Mouse (Mus musculus) MEL (cell line): ENCODE measurements at regions not wholly inside any gene's neighbourhood (a gene's known extent, or its start where the extent isn't known, plus 50 kb on each side); places are given as distances from the start of the nearest gene placed in this dataset.

Experiments
- DNase-seq: peaks from one replicate; pipeline ENCODE4 v3.0.0; 2011; ENCODE audit warnings: low read depth, low spot score
- H3K27ac ChIP-seq: 2 replicates; pipeline ENCODE4 v1.5.1; 2012; ENCODE audit warnings: low read depth, mild to moderate bottlenecking, control low read depth, low read length, moderate library complexity; ENCODE audit not compliant: control insufficient read depth
- H3K27me3 ChIP-seq, 2 experiments: fragments of 150-350 bp in 1 of 2; sonication (generic) in 1 of 2; 2 replicates each; pipeline ENCODE4 v1.6.1; 2012; ENCODE audit warnings: low read length in 2 of 2, mild to moderate bottlenecking in 2 of 2, improper control_type of control experiment in 1 of 2, moderate library complexity in 1 of 2; ENCODE audit not compliant: insufficient read depth in 2 of 2, control insufficient read depth in 1 of 2
- H3K36me3 ChIP-seq, 2 experiments: 2 replicates each; pipeline ENCODE4 v1.6.1; 2012 to 2014; ENCODE audit warnings: low read length in 2 of 2, improper control_type of control experiment in 1 of 2, inconsistent platforms in 1 of 2, mild to moderate bottlenecking in 1 of 2; ENCODE audit not compliant: insufficient read depth in 2 of 2, control insufficient read depth in 1 of 2
- H3K4me1 ChIP-seq, 2 experiments: fragments of 150-350 bp in 1 of 2; sonication (generic) in 1 of 2; 2 replicates each; pipeline ENCODE4 v1.6.1; 2012; ENCODE audit warnings: low read length in 2 of 2, improper control_type of control experiment in 1 of 2, mild to moderate bottlenecking in 1 of 2; ENCODE audit not compliant: insufficient read depth in 2 of 2, control insufficient read depth in 1 of 2
- H3K4me3 ChIP-seq, 2 experiments: fragments of 150-350 bp in 1 of 2; sonication (generic) in 1 of 2; 2 replicates each; pipeline ENCODE4 v1.5.1; 2012; ENCODE audit warnings: low read depth in 2 of 2, low read length in 2 of 2, mild to moderate bottlenecking in 2 of 2, moderate library complexity in 2 of 2, control low read depth in 1 of 2, improper control_type of control experiment in 1 of 2; ENCODE audit not compliant: control insufficient read depth in 1 of 2, insufficient read depth in 1 of 2
- H3K79me2 ChIP-seq: 2 replicates; pipeline ENCODE4 v1.6.1; 2012; ENCODE audit warnings: mild to moderate bottlenecking, low read length, moderate library complexity; ENCODE audit not compliant: control insufficient read depth, poor library complexity, insufficient read depth
- H3K9ac ChIP-seq: 2 replicates; pipeline ENCODE4 v1.6.1; 2012; ENCODE audit warnings: low read depth, mild to moderate bottlenecking, control low read depth, low read length, moderate library complexity; ENCODE audit not compliant: control insufficient read depth, poor library complexity, severe bottlenecking
- H3K9me3 ChIP-seq: fragments of 150-350 bp; sonication (generic); replicated peaks from 2 replicates; pipeline ENCODE4 v1.6.1; 2012; ENCODE audit warnings: mild to moderate bottlenecking, low read length, improper control_type of control experiment, moderate library complexity; ENCODE audit not compliant: insufficient read depth
- BHLHE40 ChIP-seq: IDR thresholded peaks from 2 replicates; pipeline ENCODE4 v1.6.1; 2012; ENCODE audit warnings: low read depth, mild to moderate bottlenecking, inconsistent platforms, low read length, improper control_type of control experiment, borderline replicate concordance
- CHD1 ChIP-seq: IDR thresholded peaks from 2 replicates; pipeline ENCODE4 v1.6.1; 2012; ENCODE audit warnings: low read depth, mild to moderate bottlenecking, inconsistent platforms, low read length, improper control_type of control experiment
- CTCF ChIP-seq, 3 experiments: IDR thresholded peaks in 2 of 3; conservative IDR thresholded peaks in 1 of 3; 2 replicates each; pipeline ENCODE4 v1.5.1; 2011 to 2012; ENCODE audit warnings: low read length in 3 of 3, low read depth in 2 of 3, mild to moderate bottlenecking in 2 of 3, improper control_type of control experiment in 1 of 3, inconsistent platforms in 1 of 3, mixed read lengths in 1 of 3, moderate library complexity in 1 of 3; ENCODE audit not compliant: control insufficient read depth in 1 of 3, insufficient read depth in 1 of 3, poor library complexity in 1 of 3, severe bottlenecking in 1 of 3
- EP300 ChIP-seq, 2 experiments: IDR thresholded peaks; 2 replicates each; pipeline ENCODE4 v1.6.1; 2011; ENCODE audit warnings: improper control_type of control experiment in 2 of 2, low read length in 2 of 2, low read depth in 1 of 2, mild to moderate bottlenecking in 1 of 2
- ETS1 ChIP-seq: IDR thresholded peaks from 2 replicates; pipeline ENCODE4 v1.6.1; 2012; ENCODE audit warnings: low read depth, mild to moderate bottlenecking, inconsistent platforms, low read length, improper control_type of control experiment, moderate library complexity
- GABPA ChIP-seq: IDR thresholded peaks from 2 replicates; pipeline ENCODE4 v1.6.1; 2012; ENCODE audit warnings: low read depth, mild to moderate bottlenecking, inconsistent platforms, low read length, improper control_type of control experiment, moderate library complexity
- MAFK ChIP-seq: IDR thresholded peaks from 2 replicates; pipeline ENCODE4 v1.6.1; 2011; ENCODE audit warnings: low read depth, mild to moderate bottlenecking, low read length, improper control_type of control experiment, borderline replicate concordance
- MAX ChIP-seq: IDR thresholded peaks from 2 replicates; pipeline ENCODE4 v1.6.1; 2011; ENCODE audit warnings: low read length, improper control_type of control experiment
- MEF2A ChIP-seq: IDR thresholded peaks from 2 replicates; pipeline ENCODE4 v1.6.1; 2014; ENCODE audit warnings: low read depth, mild to moderate bottlenecking, inconsistent platforms, low read length, improper control_type of control experiment; ENCODE audit not compliant: poor library complexity, insufficient replicate concordance, severe bottlenecking; ENCODE audit errors: extremely low read depth
- MXI1 ChIP-seq: IDR thresholded peaks from 2 replicates; pipeline ENCODE4 v1.6.1; 2011; ENCODE audit warnings: mild to moderate bottlenecking, low read depth, low read length, improper control_type of control experiment
- MYB ChIP-seq: IDR thresholded peaks from 2 replicates; pipeline ENCODE4 v1.6.1; 2011; ENCODE audit warnings: mild to moderate bottlenecking, low read depth, low read length, improper control_type of control experiment
- NELFE ChIP-seq: IDR thresholded peaks from 2 replicates; pipeline ENCODE4 v1.6.1; 2011; ENCODE audit warnings: low read depth, low read length, improper control_type of control experiment
- RAD21 ChIP-seq: IDR thresholded peaks from 2 replicates; pipeline ENCODE4 v1.6.1; 2011; ENCODE audit warnings: mild to moderate bottlenecking, low read depth, low read length, improper control_type of control experiment
- RCOR1 ChIP-seq: IDR thresholded peaks from 2 replicates; pipeline ENCODE4 v1.6.1; 2012; ENCODE audit warnings: low read depth, mild to moderate bottlenecking, inconsistent platforms, low read length, improper control_type of control experiment
- SIN3A ChIP-seq: IDR thresholded peaks from 2 replicates; pipeline ENCODE4 v1.6.1; 2012; ENCODE audit warnings: low read length, improper control_type of control experiment, inconsistent platforms
- TAL1 ChIP-seq: IDR thresholded peaks from 2 replicates; pipeline ENCODE4 v1.6.1; 2012; ENCODE audit warnings: mild to moderate bottlenecking, inconsistent platforms, low read length, moderate library complexity, mixed read lengths
- TBP ChIP-seq: IDR thresholded peaks from 2 replicates; pipeline ENCODE4 v1.8.0; 2011; ENCODE audit warnings: low read depth, low read length, improper control_type of control experiment
- USF1 ChIP-seq: IDR thresholded peaks from 2 replicates; pipeline ENCODE4 v1.6.1; 2014; ENCODE audit warnings: low read depth, mild to moderate bottlenecking, inconsistent platforms, low read length, improper control_type of control experiment, moderate library complexity
- USF2 ChIP-seq, 2 experiments: IDR thresholded peaks; 2 replicates each; pipeline ENCODE4 v1.6.1; 2011 to 2012; ENCODE audit warnings: improper control_type of control experiment in 2 of 2, low read length in 2 of 2, borderline replicate concordance in 1 of 2, inconsistent platforms in 1 of 2, low read depth in 1 of 2, mild to moderate bottlenecking in 1 of 2; ENCODE audit not compliant: insufficient read depth in 1 of 2
- ZKSCAN1 ChIP-seq: IDR thresholded peaks from 2 replicates; pipeline ENCODE4 v1.6.1; 2012; ENCODE audit warnings: low read depth, mild to moderate bottlenecking, inconsistent platforms, low read length, improper control_type of control experiment, moderate library complexity
- ZMIZ1 ChIP-seq: IDR thresholded peaks from 2 replicates; pipeline ENCODE4 v1.6.1; 2012; ENCODE audit warnings: low read depth, mild to moderate bottlenecking, inconsistent platforms, low read length, improper control_type of control experiment, moderate library complexity
- ZNF384 ChIP-seq: IDR thresholded peaks from 2 replicates; pipeline ENCODE4 v1.6.1; 2012; ENCODE audit warnings: low read depth, mild to moderate bottlenecking, inconsistent platforms, low read length, improper control_type of control experiment

GRCm38 (mm10) chr11:117425466-117425865 is 58.7 kb upstream of the Gm11733 start:
- Histone ChIP-seq H3K36me3 (no peaks in the 10 kb centered on the region), H3K27ac (no peak overlapping the region), H3K9me3 (no peaks in the 10 kb centered on the region), H3K79me2 (no peaks in the 10 kb centered on the region), H3K4me3 (no peak overlapping the region), H3K9ac (no peak overlapping the region), H3K4me1 (no peaks in the 10 kb centered on the region), H3K27me3 (peaks cover 0 to 11% of the 10 kb centered on the region in 2 experiments; a peak in 2 of 4 replicates)
- DNase-seq, result no peak
- TF ChIP-seq NELFE (no peak), USF1 (no peak), CHD1 (no peak), GABPA (no peak), ZMIZ1 (no peak), RCOR1 (no peak), ZNF384 (no peak), SIN3A (no peak), CTCF (IDR thresholded peaks at IDR 0.05 in 2 of 3, conservative IDR thresholded peaks at IDR 0.05 in 1 of 3; ENCODE audit: control insufficient read depth in 1 of 3, insufficient read depth in 1 of 3, low read depth in 2 of 3, low read length in 3 of 3, poor library complexity in 1 of 3, severe bottlenecking in 1 of 3) (no peak), ZKSCAN1 (no peak), ETS1 (no peak), EP300 (IDR thresholded peaks at IDR 0.05; ENCODE audit: low read depth in 1 of 2, low read length in 2 of 2) (no peak), USF2 (IDR thresholded peaks at IDR 0.05; ENCODE audit: borderline replicate concordance in 1 of 2, insufficient read depth in 1 of 2, low read depth in 1 of 2, low read length in 2 of 2) (no peak), MAFK (no peak), MEF2A (no peak), TBP (no peak), MAX (no peak), TAL1 (no peak)

GRCm38 (mm10) chr11:117425927-117426326 is 58.2 kb upstream of the Gm11733 start:
- DNase-seq, result peak; percentile 80

More at GRCm38 (mm10) chr11:117425927-117426326, 58.2 kb upstream of the Gm11733 start:
- Histone ChIP-seq H3K9ac (no peak overlapping the region), H3K79me2 (no peaks in the 10 kb centered on the region), H3K27me3 (peaks cover 0 to 11% of the 10 kb centered on the region in 2 experiments; a peak in 2 of 4 replicates), H3K4me3 (no peak overlapping the region), H3K36me3 (no peaks in the 10 kb centered on the region), H3K27ac (no peak overlapping the region), H3K4me1 (no peaks in the 10 kb centered on the region), H3K9me3 (no peaks in the 10 kb centered on the region)
- TF ChIP-seq USF2 (IDR thresholded peaks at IDR 0.05; ENCODE audit: borderline replicate concordance in 1 of 2, insufficient read depth in 1 of 2, low read depth in 1 of 2, low read length in 2 of 2) (no peak), MYB (no peak), MAFK (no peak), RAD21 (no peak), CTCF (IDR thresholded peaks at IDR 0.05 in 2 of 3, conservative IDR thresholded peaks at IDR 0.05 in 1 of 3; ENCODE audit: control insufficient read depth in 1 of 3, insufficient read depth in 1 of 3, low read depth in 2 of 3, low read length in 3 of 3, poor library complexity in 1 of 3, severe bottlenecking in 1 of 3) (no peak), BHLHE40 (no peak), TAL1 (no peak), MXI1 (no peak)
